Mouse (Mus musculus) myocyte (in vitro differentiated cells): ENCODE data around the gene Pakap.

Experiments
- CEBPB ChIP-seq: IDR thresholded peaks from 2 replicates; pipeline ENCODE4 v1.6.1; 2011; ENCODE audit warnings: mild to moderate bottlenecking, moderate library complexity; ENCODE audit not compliant: poor library complexity, insufficient read depth, severe bottlenecking
- E2F4 ChIP-seq: IDR thresholded peaks from one replicate; pipeline ENCODE4 v1.6.1; 2011; ENCODE audit warnings: mild to moderate bottlenecking, control low read depth, moderate library complexity; ENCODE audit not compliant: insufficient read depth
- MAX ChIP-seq: IDR thresholded peaks from one replicate; pipeline ENCODE4 v1.6.1; 2011; ENCODE audit warnings: low read depth, mild to moderate bottlenecking, control low read depth
- MYOD1 ChIP-seq, 3 experiments: IDR thresholded peaks; one replicate each; pipeline ENCODE4 v1.6.1; 2011; ENCODE audit warnings: control low read depth in 2 of 3, low read depth in 2 of 3, mild to moderate bottlenecking in 2 of 3, moderate library complexity in 1 of 3; ENCODE audit not compliant: insufficient read length in 2 of 3, control insufficient read depth in 1 of 3
- POLR2A ChIP-seq: IDR thresholded peaks from one replicate; pipeline ENCODE4 v1.6.1; 2011; ENCODE audit warnings: low read depth, mild to moderate bottlenecking, control low read depth, moderate library complexity; ENCODE audit not compliant: insufficient read length
- POLR2AphosphoS2 ChIP-seq: IDR thresholded peaks from one replicate; pipeline ENCODE4 v1.6.1; 2011; ENCODE audit warnings: low read depth, control low read depth; ENCODE audit not compliant: insufficient read length
- REST ChIP-seq: IDR thresholded peaks from one replicate; pipeline ENCODE4 v1.6.1; 2011; ENCODE audit warnings: mild to moderate bottlenecking, control low read depth, moderate library complexity; ENCODE audit not compliant: insufficient read depth, insufficient read length
- SRF ChIP-seq: IDR thresholded peaks from one replicate; pipeline ENCODE4 v1.6.1; 2011; ENCODE audit warnings: low read depth; ENCODE audit not compliant: control insufficient read depth, insufficient read length
- TCF12 ChIP-seq: IDR thresholded peaks from one replicate; pipeline ENCODE4 v1.6.1; 2011; ENCODE audit warnings: mild to moderate bottlenecking, control low read depth; ENCODE audit not compliant: poor library complexity, insufficient read depth, severe bottlenecking
- TCF3 ChIP-seq: IDR thresholded peaks from one replicate; pipeline ENCODE4 v1.6.1; 2011; ENCODE audit warnings: low read depth, control low read depth; ENCODE audit not compliant: insufficient read length
- USF1 ChIP-seq: IDR thresholded peaks from one replicate; pipeline ENCODE4 v1.6.1; 2011; ENCODE audit warnings: low read depth, mild to moderate bottlenecking, control low read depth, moderate library complexity

- TF ChIP-seq POLR2A: no peak
- no peak for TF ChIP-seq POLR2AphosphoS2
- no peak for TF ChIP-seq CEBPB
- TF ChIP-seq USF1: no peak
- no peak for TF ChIP-seq E2F4
- no peak for TF ChIP-seq MAX
- TF ChIP-seq TCF12: no peak
- TF ChIP-seq MYOD1 (IDR thresholded peaks at IDR 0.05; ENCODE audit: control insufficient read depth in 1 of 3, insufficient read length in 2 of 3, low read depth in 2 of 3): no peak
- no peak for TF ChIP-seq REST
- TF ChIP-seq SRF: no peak
- no peak for TF ChIP-seq TCF3
Observed at GRCm38 (mm10) chr4:57655966-57656365, 88.0 kb downstream of the Pakap start.
